Mouse (Mus musculus): ENCODE data around the gene 6030458C11Rik.

Gene 6030458C11Rik

GRCm38 (mm10) chr15:12824197-12824952, at the start of gene 6030458C11Rik, which contains the start of gene Drosha:
Gene 6030458C11Rik, minus strand, starts transcription at chr15:12824649.
Gene Drosha, plus strand, starts transcription at chr15:12824815.
- DNase-seq (ENCODE audit: low read depth, low spot score), result peak; percentile 100

- no peak for DNase-seq (ENCODE audit: low read depth, low spot score)
These were observed 42.8 kb upstream of the 6030458C11Rik start for GRCm38 (mm10) chr15:12867269-12867668.

GRCm38 (mm10) chr15:12865595-12866314, 41.3 kb upstream of the 6030458C11Rik start:
- DNase-seq (ENCODE audit: low read depth, low spot score), result no peak

- DNase-seq (ENCODE audit: low read depth, low spot score), result no peak
These were observed 39.2 kb upstream of the 6030458C11Rik start for GRCm38 (mm10) chr15:12863669-12864068.

- DNase-seq (ENCODE audit: low read depth, low spot score), result no peak
These were observed 37.6 kb upstream of the 6030458C11Rik start for GRCm38 (mm10) chr15:12862061-12862460.

GRCm38 (mm10) chr15:12858645-12859044, 34.2 kb upstream of the 6030458C11Rik start:
- no peak for DNase-seq (ENCODE audit: low read depth, low spot score)

- peak; percentile 77 for DNase-seq (ENCODE audit: low read depth, low spot score)
These were observed 33.5 kb upstream of the 6030458C11Rik start for GRCm38 (mm10) chr15:12857840-12858516.

- no peak for DNase-seq (ENCODE audit: low read depth, low spot score)
These were observed 32.3 kb upstream of the 6030458C11Rik start for GRCm38 (mm10) chr15:12856780-12857179.

GRCm38 (mm10) chr15:12853471-12853870, 29.0 kb upstream of the 6030458C11Rik start:
- no peak for DNase-seq (ENCODE audit: low read depth, low spot score)

- no peak for DNase-seq (ENCODE audit: low read depth, low spot score)
These were observed 24.9 kb upstream of the 6030458C11Rik start for GRCm38 (mm10) chr15:12849373-12849772.

- peak; percentile 69 for DNase-seq (ENCODE audit: low read depth, low spot score)
These were observed 23.9 kb upstream of the 6030458C11Rik start for GRCm38 (mm10) chr15:12848196-12848975.

GRCm38 (mm10) chr15:12842833-12843232, 18.4 kb upstream of the 6030458C11Rik start:
- peak; percentile 82 for DNase-seq (ENCODE audit: low read depth, low spot score)

GRCm38 (mm10) chr15:12840737-12841136, 16.3 kb upstream of the 6030458C11Rik start:
- DNase-seq (ENCODE audit: low read depth, low spot score), result no peak

- peak; percentile 50 for DNase-seq (ENCODE audit: low read depth, low spot score)
These were observed 9.8 kb upstream of the 6030458C11Rik start for GRCm38 (mm10) chr15:12834231-12834630.

GRCm38 (mm10) chr15:12833385-12833784, 8.9 kb upstream of the 6030458C11Rik start:
- peak; percentile 89 for DNase-seq (ENCODE audit: low read depth, low spot score)

- no peak for DNase-seq (ENCODE audit: low read depth, low spot score)
These were observed 8.2 kb upstream of the 6030458C11Rik start for GRCm38 (mm10) chr15:12832599-12832998.

GRCm38 (mm10) chr15:12829878-12830277, 5.4 kb upstream of the 6030458C11Rik start:
- DNase-seq (ENCODE audit: low read depth, low spot score), result no peak

- no peak for DNase-seq (ENCODE audit: low read depth, low spot score)
These were observed 959 bp upstream of the 6030458C11Rik start for GRCm38 (mm10) chr15:12825408-12825807.

GRCm38 (mm10) chr15:12824965-12825364, 516 bp upstream of the 6030458C11Rik start:
- DNase-seq (ENCODE audit: low read depth, low spot score), result peak; percentile 74

- DNase-seq (ENCODE audit: low read depth, low spot score), result no peak
These were observed 862 bp downstream of the 6030458C11Rik start for GRCm38 (mm10) chr15:12823455-12824119.
